Mouse (Mus musculus): Measurements from ENCODE around the gene Olfr33. TPM values are rescaled to one million over a fixed set of nuclear protein-coding genes. Genes with fewer than 3 reads are reported as not detected.

The Olfr33 gene
- polyA plus RNA-seq, 1 experiment from 2014 or later: not detected

- no peaks in the 10 kb centered on the region for H3K27me3 ChIP-seq
- WGBS: 37% methylated on average over 2 of the region's 2 CpGs
- H3K27ac ChIP-seq: no peak overlapping the region
- no peaks in the 10 kb centered on the region for H3K4me1 ChIP-seq
- H3K9me3 ChIP-seq: no peaks in the 10 kb centered on the region
- H3K36me3 ChIP-seq: no peaks in the 10 kb centered on the region
- ATAC-seq (ENCODE audit: insufficient number of reproducible peaks, insufficient read depth, low FRiP score, low TSS enrichment, low read depth): no peak
- no peak overlapping the region for H3K4me3 ChIP-seq
- H3K9ac ChIP-seq: no peak overlapping the region
- H3K4me2 ChIP-seq: no peak overlapping the region
Observed at GRCm38 (mm10) chr7:102665378-102665777, 53.5 kb downstream of the Olfr33 start.

DNA sequence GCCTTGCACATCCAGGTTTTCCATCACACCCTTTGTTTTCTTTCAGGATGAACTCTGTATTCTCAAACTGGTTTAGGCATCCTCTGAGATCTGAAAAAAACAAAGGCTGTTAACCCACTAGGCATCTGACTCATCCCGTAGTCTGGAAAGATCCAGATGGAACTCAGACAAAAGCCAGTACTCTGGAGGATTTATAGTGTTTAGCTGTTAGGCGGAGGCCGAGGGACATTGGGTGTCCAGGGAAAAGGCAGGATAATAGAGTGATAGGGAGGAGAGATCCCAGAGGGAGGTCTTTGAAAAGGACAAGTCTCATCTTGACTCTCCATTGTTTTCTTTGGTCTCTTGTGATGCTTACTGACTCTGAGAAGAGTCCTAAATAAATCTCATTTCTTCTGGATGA lies 54.3 kb downstream of the Olfr33 start, which contains the start of gene Olfr556:
TSS of gene Olfr556 (plus strand) at position 301 of the 400 bp plus-strand sequence.
- no peaks in the 10 kb centered on the region for H3K27me3 ChIP-seq
- no peak within 1 kb of the TSS for H3K9ac ChIP-seq
- no peaks in the 10 kb centered on the region for H3K36me3 ChIP-seq
- no peak within 1 kb of the TSS for H3K4me2 ChIP-seq
- H3K27ac ChIP-seq: no peak within 1 kb of the TSS
- ATAC-seq (ENCODE audit: insufficient number of reproducible peaks, insufficient read depth, low FRiP score, low TSS enrichment, low read depth): no peak
- 61% methylated on average over 3 of the region's 3 CpGs for WGBS
- no peaks in the 10 kb centered on the region for H3K9me3 ChIP-seq
- H3K4me1 ChIP-seq: no peaks in the 10 kb centered on the region
- no peak within 1 kb of the TSS for H3K4me3 ChIP-seq

Other genes with a start within 250 kb of the Olfr33 start
- gene Olfr543, start 237.4 kb downstream of the Olfr33 start, polyA plus RNA-seq (2015; fragmentation: Nextera tagmentation; extraction: Ambion mirVana): 0.32 and 0.36 TPM in 2 replicates
- gene Olfr544, start 230.8 kb downstream of the Olfr33 start, polyA plus RNA-seq (2015; fragmentation: Nextera tagmentation; extraction: Ambion mirVana): 0.10 and 0.20 TPM in 2 replicates
- 0.18 TPM in 1 of 2 replicates, not detected in the other for gene Olfr545, start 219.5 kb downstream of the Olfr33 start, polyA plus RNA-seq (2015; fragmentation: Nextera tagmentation; extraction: Ambion mirVana)
- not detected in 2 replicates for gene Olfr547, start 184.3 kb downstream of the Olfr33 start, polyA plus RNA-seq (2015; fragmentation: Nextera tagmentation; extraction: Ambion mirVana)
- gene Olfr548-ps1, start 178.2 kb downstream of the Olfr33 start, polyA plus RNA-seq (2015; fragmentation: Nextera tagmentation; extraction: Ambion mirVana): not detected in 2 replicates
- gene Olfr549, start 169.2 kb downstream of the Olfr33 start, polyA plus RNA-seq (2015; fragmentation: Nextera tagmentation; extraction: Ambion mirVana): not detected in 2 replicates
- gene Trim21, start 153.6 kb downstream of the Olfr33 start, polyA plus RNA-seq (2015; fragmentation: Nextera tagmentation; extraction: Ambion mirVana): 0.56 and 0.67 TPM in 2 replicates
- 0.51 TPM in 1 of 2 replicates, not detected in the other for gene Olfr550, start 147.6 kb downstream of the Olfr33 start, polyA plus RNA-seq (2015; fragmentation: Nextera tagmentation; extraction: Ambion mirVana)
- not detected in 2 replicates for gene Olfr551, start 127.2 kb downstream of the Olfr33 start, polyA plus RNA-seq (2015; fragmentation: Nextera tagmentation; extraction: Ambion mirVana)
- gene Olfr552, start 121.3 kb downstream of the Olfr33 start, polyA plus RNA-seq (2015; fragmentation: Nextera tagmentation; extraction: Ambion mirVana): not detected in 2 replicates
- gene Olfr553, start 100.9 kb downstream of the Olfr33 start, polyA plus RNA-seq (2015; fragmentation: Nextera tagmentation; extraction: Ambion mirVana): not detected in 2 replicates
- not detected in 2 replicates for gene Olfr554, start 80.6 kb downstream of the Olfr33 start, polyA plus RNA-seq (2015; fragmentation: Nextera tagmentation; extraction: Ambion mirVana)
- gene Olfr555, start 60.2 kb downstream of the Olfr33 start, polyA plus RNA-seq (2015; fragmentation: Nextera tagmentation; extraction: Ambion mirVana): not detected in 2 replicates
- gene Olfr556, start 54.2 kb downstream of the Olfr33 start, polyA plus RNA-seq (2015; fragmentation: Nextera tagmentation; extraction: Ambion mirVana): not detected in 2 replicates
- gene Trim68, start 31.7 kb downstream of the Olfr33 start, polyA plus RNA-seq (2015; fragmentation: Nextera tagmentation; extraction: Ambion mirVana): 16.6 and 18.6 TPM in 2 replicates
- gene Olfr557, start 23.2 kb downstream of the Olfr33 start, polyA plus RNA-seq (2015; fragmentation: Nextera tagmentation; extraction: Ambion mirVana): not detected in 2 replicates
- gene Olfr558, start 16.9 kb downstream of the Olfr33 start, polyA plus RNA-seq (2015; fragmentation: Nextera tagmentation; extraction: Ambion mirVana): 0.08 and 0.15 TPM in 2 replicates
- not detected in 2 replicates for gene Olfr559, start 8.4 kb upstream of the Olfr33 start, polyA plus RNA-seq (2015; fragmentation: Nextera tagmentation; extraction: Ambion mirVana)
- gene Olfr560, start 40.3 kb upstream of the Olfr33 start, polyA plus RNA-seq (2015; fragmentation: Nextera tagmentation; extraction: Ambion mirVana): not detected in 2 replicates
- 0.04 and 0.33 TPM in 2 replicates for gene Olfr78, start 40.4 kb upstream of the Olfr33 start, polyA plus RNA-seq (2015; fragmentation: Nextera tagmentation; extraction: Ambion mirVana)
- not detected in 2 replicates for gene Olfr561, start 52.2 kb upstream of the Olfr33 start, polyA plus RNA-seq (2015; fragmentation: Nextera tagmentation; extraction: Ambion mirVana)
- not detected in 2 replicates for gene Olfr564, start 84.4 kb upstream of the Olfr33 start, polyA plus RNA-seq (2015; fragmentation: Nextera tagmentation; extraction: Ambion mirVana)
- not detected in 2 replicates for gene Olfr566, start 139.7 kb upstream of the Olfr33 start, polyA plus RNA-seq (2015; fragmentation: Nextera tagmentation; extraction: Ambion mirVana)
- gene Olfr568, start 158.1 kb upstream of the Olfr33 start, polyA plus RNA-seq (2015; fragmentation: Nextera tagmentation; extraction: Ambion mirVana): 0.45 TPM in 1 of 2 replicates, not detected in the other
- gene Olfr569, start 171.8 kb upstream of the Olfr33 start, polyA plus RNA-seq (2015; fragmentation: Nextera tagmentation; extraction: Ambion mirVana): not detected in 2 replicates
- not detected in 2 replicates for gene Olfr570, start 175.5 kb upstream of the Olfr33 start, polyA plus RNA-seq (2015; fragmentation: Nextera tagmentation; extraction: Ambion mirVana)
- gene Olfr571, start 198.5 kb upstream of the Olfr33 start, polyA plus RNA-seq (2015; fragmentation: Nextera tagmentation; extraction: Ambion mirVana): 0.15 and 0.33 TPM in 2 replicates
- not detected in 2 replicates for gene Olfr572, start 205.3 kb upstream of the Olfr33 start, polyA plus RNA-seq (2015; fragmentation: Nextera tagmentation; extraction: Ambion mirVana)
- not detected in 2 replicates for gene Olfr573-ps1, start 223.5 kb upstream of the Olfr33 start, polyA plus RNA-seq (2015; fragmentation: Nextera tagmentation; extraction: Ambion mirVana)
- not detected in 2 replicates for gene Olfr574, start 229.4 kb upstream of the Olfr33 start, polyA plus RNA-seq (2015; fragmentation: Nextera tagmentation; extraction: Ambion mirVana)
- gene Olfr575, start 239.7 kb upstream of the Olfr33 start, polyA plus RNA-seq (2015; fragmentation: Nextera tagmentation; extraction: Ambion mirVana): not detected in 2 replicates
- gene Olfr576, start 243.6 kb upstream of the Olfr33 start, polyA plus RNA-seq (2015; fragmentation: Nextera tagmentation; extraction: Ambion mirVana): not detected in 2 replicates

Measured in embryonic facial prominence, embryonic 13.5 days (tissue).